Mouse (Mus musculus) liver, embryonic 14.5 days (tissue): ENCODE measurements at regions not wholly inside any gene's neighbourhood (a gene's known extent, or its start where the extent isn't known, plus 50 kb on each side); places are given as distances from the start of the nearest gene placed in this dataset.

Source experiments
- CTCF ChIP-seq: IDR thresholded peaks from 2 replicates; pipeline ENCODE4 v1.5.1; 2016; ENCODE audit warnings: antibody characterized with exemption, low read depth, control low read depth
- EP300 ChIP-seq: IDR thresholded peaks from 2 replicates; pipeline ENCODE4 v1.6.1; 2016; ENCODE audit warnings: antibody characterized with exemption, low read depth

DNA sequence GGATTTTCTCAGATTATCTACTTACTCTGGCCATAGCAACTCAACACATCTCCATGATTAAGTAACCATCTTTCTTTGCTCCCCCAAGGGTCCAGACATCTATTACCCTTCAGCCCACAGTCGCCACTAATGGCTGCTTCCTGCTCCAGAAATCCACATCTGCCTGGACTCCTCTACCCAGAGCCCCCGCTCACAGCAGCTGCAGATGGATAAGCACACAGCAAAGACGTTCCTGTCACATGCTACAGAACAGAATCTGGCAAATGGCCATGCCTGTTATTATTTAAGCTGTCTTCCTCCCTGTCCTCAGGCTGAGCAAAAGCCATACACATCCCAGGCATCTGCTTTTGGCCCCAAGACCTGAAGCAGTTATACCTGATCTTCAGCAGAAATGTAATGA lies 173.8 kb upstream of the Kdm8 start:
- TF ChIP-seq CTCF (no peak), EP300 (no peak)
